Mouse (Mus musculus): ENCODE results near the gene Ttll8. TPM values are rescaled to one million over a fixed set of nuclear protein-coding genes. Genes with fewer than 3 reads are reported as not detected.

Ttll8 gene
- total RNA-seq, 4 experiments from 2014 or later = not detected

GRCm38 (mm10) chr15:88921992-88922310 is 32.3 kb downstream of the Ttll8 start:
- no peak for DNase-seq (ENCODE audit: low spot score in 2 of 2)

GRCm38 (mm10) chr15:88921131-88921991 is 32.9 kb downstream of the Ttll8 start:
- peak; percentile 41 to 48 for DNase-seq (ENCODE audit: low spot score in 2 of 2)

DNA sequence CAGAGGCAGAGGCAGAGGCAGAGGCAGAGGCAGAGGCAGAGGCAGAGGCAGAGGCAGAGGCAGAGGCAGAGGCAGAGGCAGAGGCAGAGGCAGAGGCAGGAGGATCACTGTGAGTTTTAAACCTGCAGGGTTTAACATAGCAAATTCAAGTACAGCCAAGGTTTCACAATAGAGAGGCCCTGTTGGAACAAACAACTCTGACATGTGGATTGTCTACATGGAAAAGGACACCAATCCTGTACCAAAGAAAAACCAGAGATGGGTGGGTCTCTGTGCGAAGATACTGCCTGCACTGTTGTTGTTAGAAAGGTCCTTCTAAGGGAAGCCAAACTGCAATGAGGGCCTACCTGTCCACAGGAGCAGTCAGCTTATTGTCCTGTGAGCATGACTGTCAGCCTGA is 34.2 kb downstream of the Ttll8 start:
- no peak for DNase-seq (ENCODE audit: low spot score in 2 of 2)

- no peak for DNase-seq (ENCODE audit: low spot score in 2 of 2)
Measured at GRCm38 (mm10) chr15:88919328-88919727, 34.9 kb downstream of the Ttll8 start.

DNA sequence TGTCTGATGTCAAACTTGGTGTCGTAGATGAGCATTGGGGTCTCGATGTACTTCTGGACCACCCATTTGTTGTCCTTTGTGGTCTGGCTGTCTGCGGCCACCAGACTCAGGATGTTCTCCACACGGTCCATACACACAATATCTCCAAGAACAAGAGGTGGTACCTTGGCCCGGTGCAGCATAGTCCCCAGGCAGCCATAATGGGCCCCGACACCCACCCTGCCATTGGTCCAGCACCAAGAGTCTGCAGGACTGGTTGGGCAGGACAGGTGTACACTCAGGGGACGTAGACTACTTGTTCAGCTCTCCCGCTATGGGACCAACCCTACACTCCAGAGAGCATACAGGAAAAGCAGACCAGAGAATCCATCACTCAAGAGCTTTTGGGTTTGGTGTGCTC is 37.1 kb downstream of the Ttll8 start:
- DNase-seq (ENCODE audit: low spot score in 2 of 2) = no peak

GRCm38 (mm10) chr15:88916366-88916765 is 37.9 kb downstream of the Ttll8 start:
- DNase-seq (ENCODE audit: low spot score in 2 of 2) = no peak

GRCm38 (mm10) chr15:88915046-88915445 is 39.2 kb downstream of the Ttll8 start:
- no peak for DNase-seq (ENCODE audit: low spot score in 2 of 2)

- no peak for DNase-seq (ENCODE audit: low spot score in 2 of 2)
Measured at GRCm38 (mm10) chr15:88906347-88906746, 47.9 kb downstream of the Ttll8 start.

DNA sequence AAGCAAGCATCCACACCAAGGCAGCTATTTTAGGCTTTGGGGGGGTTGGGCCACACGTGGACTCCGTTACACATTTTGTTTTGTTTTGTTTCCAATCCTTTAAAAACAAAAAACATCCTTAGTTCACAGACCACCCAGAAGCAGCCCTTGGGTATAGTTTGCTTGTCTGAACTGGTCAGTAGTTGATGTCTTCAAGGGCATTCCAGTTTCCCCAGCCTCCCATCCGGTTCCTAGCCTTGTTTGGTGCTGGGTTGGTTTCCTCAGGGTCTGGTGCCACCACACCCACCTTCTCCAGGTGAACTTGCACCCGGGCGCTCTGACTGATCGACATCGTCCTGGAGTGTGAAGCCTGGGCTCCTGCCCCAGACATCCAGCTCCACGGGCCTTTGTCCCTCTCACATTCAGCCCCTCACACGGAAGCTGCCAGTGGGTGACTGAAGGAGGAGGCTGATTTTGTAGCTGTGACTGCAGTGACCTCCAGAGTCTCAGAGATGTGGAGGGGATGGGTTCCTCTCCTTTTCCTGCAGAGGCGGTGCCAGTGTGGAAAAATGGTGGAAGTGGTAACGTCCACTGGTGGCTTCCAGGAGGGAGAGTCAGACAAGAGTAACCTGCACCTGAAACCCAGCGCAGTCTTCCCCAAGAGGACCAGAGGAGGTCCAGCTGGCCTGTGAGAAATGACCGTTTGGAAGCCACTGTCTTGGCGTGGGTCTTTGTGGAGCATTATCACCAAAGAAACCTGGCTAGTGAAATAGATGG is 50.0 kb downstream of the Ttll8 start:
- no peak for DNase-seq (ENCODE audit: low spot score in 2 of 2)

DNA sequence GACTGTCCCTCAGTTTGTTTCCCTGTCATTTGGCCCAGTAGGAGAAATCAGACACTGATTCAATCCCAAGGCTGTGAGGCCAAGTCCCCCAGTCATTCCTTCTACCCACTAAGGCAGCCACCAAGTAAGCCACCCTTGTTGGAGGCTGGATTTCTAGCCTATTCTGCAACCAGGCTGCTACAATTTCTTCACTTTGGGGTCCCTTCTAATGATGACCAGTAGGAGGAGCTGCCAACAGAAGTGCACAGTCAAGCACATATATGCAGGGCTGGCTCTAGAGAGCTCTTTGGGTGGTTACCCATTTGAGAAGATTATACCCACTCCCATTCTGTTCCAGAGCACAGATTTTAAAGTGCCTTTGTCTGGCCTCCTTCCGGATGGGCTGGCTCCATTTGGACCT is 51.1 kb downstream of the Ttll8 start:
- DNase-seq (ENCODE audit: low spot score in 2 of 2) = no peak

- DNase-seq (ENCODE audit: low spot score in 2 of 2) = no peak
Measured at GRCm38 (mm10) chr15:88902200-88902875, 51.9 kb downstream of the Ttll8 start.

DNA sequence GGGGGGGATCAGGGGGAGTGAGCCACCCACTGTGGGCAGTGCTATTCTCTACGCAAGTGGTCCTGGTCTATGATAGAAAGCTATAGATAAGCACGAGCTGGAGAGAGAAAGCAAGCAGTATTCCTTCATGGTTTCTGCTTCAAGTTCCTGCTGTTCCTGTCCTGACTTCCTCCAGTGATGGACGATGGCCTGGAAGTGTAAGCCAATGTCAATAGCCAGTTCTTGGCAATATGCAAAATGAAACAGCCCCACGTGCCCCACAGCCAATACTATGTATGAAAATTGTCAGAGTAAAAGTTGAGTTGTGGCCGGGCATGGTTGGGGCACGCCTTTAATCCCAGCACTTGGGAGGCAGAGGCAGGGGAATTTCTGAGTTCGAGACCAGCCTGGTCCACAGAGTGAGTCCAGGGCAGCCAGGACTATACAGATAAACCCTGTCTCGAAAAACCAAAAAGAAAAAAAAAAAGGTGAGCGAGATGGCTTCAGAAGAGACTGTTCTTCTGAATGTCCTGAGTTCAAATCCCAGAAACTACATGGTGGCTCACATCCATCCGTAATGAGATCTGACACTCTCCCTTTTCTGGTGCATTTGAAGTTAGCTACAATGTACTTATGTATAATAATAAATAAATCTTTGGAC is 57.8 kb downstream of the Ttll8 start:
- DNase-seq (ENCODE audit: low spot score in 2 of 2) = no peak

DNA sequence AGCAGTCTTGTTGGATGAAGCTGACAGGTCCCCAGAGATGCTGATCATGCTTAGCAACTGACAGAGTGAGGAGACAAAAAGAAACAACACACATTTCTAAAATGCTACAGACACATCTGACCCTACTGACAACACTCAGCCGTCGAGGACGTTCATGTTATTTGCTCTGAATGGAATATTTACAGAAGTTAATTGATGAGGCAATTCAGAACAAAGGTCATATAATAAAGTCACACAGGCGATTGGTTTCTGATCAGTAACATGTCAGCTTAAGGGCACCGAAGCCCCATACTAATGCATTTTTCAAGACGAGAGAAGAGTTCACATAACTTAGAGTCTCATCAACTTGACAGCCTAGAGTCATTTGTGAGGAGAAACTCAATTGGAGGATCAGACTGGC is 58.3 kb downstream of the Ttll8 start:
- no peak for DNase-seq (ENCODE audit: low spot score in 2 of 2)

DNA sequence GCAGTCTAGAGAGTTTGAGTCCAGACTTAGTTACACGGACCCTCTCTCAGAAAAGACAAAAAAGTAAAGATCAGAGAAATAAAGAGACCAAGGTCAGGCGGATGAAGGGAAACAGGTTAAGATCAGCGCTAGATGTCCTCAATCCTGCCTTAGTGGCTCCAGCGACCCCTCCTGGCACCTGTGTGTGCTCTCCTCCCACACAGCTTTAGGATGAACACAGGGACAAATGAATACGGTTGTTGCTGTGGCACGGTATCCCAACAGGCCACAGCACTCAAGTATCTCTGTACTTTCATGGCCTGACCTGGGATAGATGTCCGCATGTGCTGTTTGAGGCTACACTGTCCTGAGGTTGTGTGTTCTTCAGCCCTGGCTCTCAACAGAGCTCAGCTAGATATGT is 59.1 kb downstream of the Ttll8 start:
- no peak for DNase-seq (ENCODE audit: low spot score in 2 of 2)

DNA sequence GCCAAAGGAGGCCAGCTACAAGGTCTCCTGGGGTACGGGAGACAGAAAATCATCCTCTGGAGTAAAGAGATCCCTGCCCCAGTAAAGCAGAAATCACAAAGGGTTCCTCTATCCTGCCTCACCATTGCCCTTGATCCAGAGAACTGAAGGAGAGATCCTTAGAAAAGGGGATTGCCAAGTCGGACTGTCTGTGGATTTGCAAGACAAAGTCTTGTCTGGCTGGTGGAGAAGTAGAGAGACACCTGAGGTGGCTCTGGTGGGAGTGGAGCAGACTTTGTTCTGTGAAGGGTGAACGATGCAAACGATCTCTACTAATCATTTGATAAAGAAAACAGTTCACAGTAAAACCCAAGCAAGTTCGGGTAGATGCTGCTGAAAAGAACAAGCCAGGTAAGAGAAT is 61.3 kb downstream of the Ttll8 start:
- no peak for DNase-seq (ENCODE audit: low spot score in 2 of 2)

DNA sequence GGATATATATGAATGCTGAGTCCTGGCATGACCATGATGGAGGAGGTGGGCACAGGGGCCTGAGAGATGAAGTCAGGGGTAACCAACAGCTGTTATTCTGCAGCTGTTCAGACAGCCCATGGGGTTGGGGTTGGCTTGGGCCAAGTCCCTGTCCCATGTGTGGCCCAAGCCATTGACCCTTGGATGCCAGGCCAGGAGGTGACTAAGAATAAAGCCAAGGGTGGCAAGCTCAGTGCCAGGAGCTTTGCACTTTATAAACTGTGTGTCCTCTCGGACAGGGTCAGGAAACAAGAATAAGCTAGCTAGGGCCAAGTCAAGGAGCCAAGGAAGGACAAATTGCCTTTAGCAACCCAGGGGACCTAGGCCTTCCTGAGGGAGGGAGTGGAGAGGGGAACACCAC is 62.0 kb downstream of the Ttll8 start:
- DNase-seq (ENCODE audit: low spot score in 2 of 2) = no peak

GRCm38 (mm10) chr15:88891676-88892040 is 62.6 kb downstream of the Ttll8 start:
- DNase-seq (ENCODE audit: low spot score in 2 of 2) = no peak

DNA sequence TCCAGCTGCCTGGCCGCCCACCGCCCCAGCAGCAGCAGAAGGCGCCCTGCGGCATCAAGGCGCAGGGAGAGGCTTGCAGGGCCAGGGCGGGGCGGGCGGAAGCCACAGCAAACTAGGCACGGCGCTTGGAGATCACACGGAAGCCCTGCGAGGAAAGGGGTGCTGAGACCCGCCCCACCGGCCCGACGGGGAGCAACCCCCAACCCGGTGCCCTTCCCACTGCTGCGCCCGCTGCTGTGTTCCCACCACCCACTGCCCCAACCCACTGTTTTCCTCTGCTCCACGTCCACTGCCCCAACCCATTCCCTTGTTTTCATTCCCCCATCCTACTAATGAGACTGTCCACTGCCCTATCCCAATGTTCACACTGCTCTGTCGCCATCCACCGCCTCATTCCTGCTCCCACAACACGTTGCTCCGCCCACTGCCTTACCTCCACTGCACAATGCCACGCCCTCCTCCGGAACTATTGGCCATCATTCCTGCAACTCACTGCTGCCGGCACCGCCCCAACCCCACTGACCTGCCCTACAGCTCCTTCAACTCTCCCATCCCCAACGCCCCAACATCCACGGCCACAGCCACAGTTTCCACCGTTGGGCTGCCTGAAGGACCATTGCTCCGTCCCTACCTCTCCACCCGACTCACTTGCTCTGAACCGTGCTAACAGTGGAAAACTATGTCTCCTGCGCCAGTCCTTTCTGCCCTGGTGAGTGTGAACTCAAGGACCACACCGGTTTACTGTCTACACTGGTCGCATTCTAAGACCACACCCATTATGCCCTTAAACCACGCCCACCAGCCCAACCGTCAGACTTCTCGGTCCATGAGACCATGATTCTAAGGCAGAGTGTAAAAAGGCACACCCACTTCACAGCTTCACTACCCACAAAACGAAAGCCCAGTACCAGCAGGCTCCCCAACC is 63.2 kb downstream of the Ttll8 start:
- no peak for DNase-seq (ENCODE audit: low spot score in 2 of 2)

DNA sequence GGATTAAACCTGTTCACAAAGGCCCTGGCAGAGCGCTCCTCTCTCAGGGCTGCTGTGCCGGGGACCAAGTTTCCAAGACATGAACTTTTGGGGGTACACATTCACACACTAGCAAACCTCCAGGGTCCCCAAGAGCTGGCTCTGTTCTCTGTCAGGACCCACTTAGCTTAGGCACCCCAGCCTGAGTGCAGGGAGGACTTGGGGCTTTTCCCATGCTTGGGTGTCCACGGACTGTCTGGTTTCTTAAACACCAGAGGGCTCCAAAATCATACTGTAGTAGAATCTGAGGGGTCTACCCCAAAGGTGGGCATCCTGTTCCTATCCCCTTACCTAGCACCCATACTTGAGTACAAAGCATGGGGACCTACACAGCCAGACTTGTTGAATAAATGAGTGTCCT is 64.2 kb downstream of the Ttll8 start:
- no peak for DNase-seq (ENCODE audit: low spot score in 2 of 2)

DNA sequence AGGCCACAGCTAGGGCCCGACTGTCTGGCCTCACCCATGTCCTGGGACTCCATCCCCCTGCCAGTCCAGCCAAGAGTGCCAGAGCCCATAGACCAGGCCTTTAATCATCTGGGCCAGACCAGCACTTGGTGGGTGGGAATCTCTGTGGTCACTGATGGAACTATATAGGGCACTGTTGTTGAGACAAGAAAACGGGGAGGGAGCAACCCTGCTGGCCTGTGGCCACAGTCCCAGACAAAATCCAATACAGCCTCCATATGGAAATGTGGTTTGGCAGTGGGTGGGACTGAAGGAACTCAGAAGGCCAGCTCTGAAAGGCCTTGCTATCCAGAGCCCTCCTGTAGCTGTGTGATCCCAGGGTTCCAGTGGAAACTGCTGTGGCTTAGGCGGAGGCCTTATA is 65.2 kb downstream of the Ttll8 start:
- DNase-seq (ENCODE audit: low spot score in 2 of 2) = no peak

GRCm38 (mm10) chr15:88885376-88885775 is 68.8 kb downstream of the Ttll8 start:
- DNase-seq (ENCODE audit: low spot score in 2 of 2) = no peak
